Mouse (Mus musculus) forebrain, embryonic 16.5 days (tissue): ENCODE measurements at regions not wholly inside any gene's neighbourhood (a gene's known extent, or its start where the extent isn't known, plus 50 kb on each side); places are given as distances from the start of the nearest gene placed in this dataset.
A peak's percentile ranks its signal among the peaks of the same experiment; 100 is the strongest.

Source experiments
- ATAC-seq: fragments of 200-750 bp; cut with Nextera tagmentation; 2 replicates; pipeline ENCODE4 v1.8.0; 2017; ENCODE audit warnings: mild to moderate bottlenecking, moderate library complexity
- H3K27ac ChIP-seq: fragments of 300-500 bp; sonication (generic); 2 replicates; pipeline ENCODE4 v1.5.1; 2014; ENCODE audit warnings: low read length, control low read depth
- H3K27me3 ChIP-seq: fragments of 300-500 bp; sonication (generic); replicated peaks from 2 replicates; pipeline ENCODE4 v1.6.1; 2014; ENCODE audit warnings: low read length; ENCODE audit not compliant: control insufficient read depth, insufficient read depth
- H3K36me3 ChIP-seq: fragments of 300-500 bp; sonication (generic); 2 replicates; pipeline ENCODE4 v1.6.1; 2014; ENCODE audit not compliant: control insufficient read depth, insufficient read depth
- H3K4me1 ChIP-seq: fragments of 300-500 bp; sonication (generic); replicated peaks from 2 replicates; pipeline ENCODE4 v1.6.1; 2014; ENCODE audit warnings: low read length; ENCODE audit not compliant: control insufficient read depth, insufficient read depth
- H3K4me2 ChIP-seq: fragments of 300-500 bp; sonication (generic); 2 replicates; pipeline ENCODE4 v1.6.1; 2014; ENCODE audit warnings: mild to moderate bottlenecking, low read length, control low read depth
- H3K4me3 ChIP-seq: fragments of 300-500 bp; sonication (generic); replicated peaks from 2 replicates; pipeline ENCODE4 v1.5.1; 2014; ENCODE audit warnings: mild to moderate bottlenecking, low read length, control low read depth
- H3K9ac ChIP-seq: fragments of 300-500 bp; sonication (generic); replicated peaks from 2 replicates; pipeline ENCODE4 v1.6.1; 2014; ENCODE audit warnings: low read depth, low read length, control low read depth
- H3K9me3 ChIP-seq: fragments of 300-500 bp; sonication (generic); 2 replicates; pipeline ENCODE4 v1.6.1; 2016; ENCODE audit warnings: low read length; ENCODE audit not compliant: control insufficient read depth
- WGBS: fragments of 180-500 bp; shearing (Covaris S2); extraction: QIAGEN DNeasy Blood & Tissue Kit; methylation state at CpG from one replicate; pipeline ENCODE4 v1.1.7; 2014; 5-methylcytosine and 5-hydroxymethylcytosine counted together

- Histone ChIP-seq H3K9me3 (no peaks in the 10 kb centered on the region), H3K27ac (no peak overlapping the region), H3K27me3 (no peaks in the 10 kb centered on the region), H3K36me3 (no peaks in the 10 kb centered on the region), H3K4me1 (0 out of 2 replicates have a peak, but pooled peaks cover 2% of the 10 kb centered on the region), H3K9ac (no peak overlapping the region), H3K4me3 (no peak overlapping the region), H3K4me2 (no peak overlapping the region)
- 85% methylated on average over 1 of the region's 1 CpGs for WGBS
- no peak for ATAC-seq
Observed at GRCm38 (mm10) chr13:5008296-5008695, 399.3 kb upstream of the Akr1e1 start.

DNA sequence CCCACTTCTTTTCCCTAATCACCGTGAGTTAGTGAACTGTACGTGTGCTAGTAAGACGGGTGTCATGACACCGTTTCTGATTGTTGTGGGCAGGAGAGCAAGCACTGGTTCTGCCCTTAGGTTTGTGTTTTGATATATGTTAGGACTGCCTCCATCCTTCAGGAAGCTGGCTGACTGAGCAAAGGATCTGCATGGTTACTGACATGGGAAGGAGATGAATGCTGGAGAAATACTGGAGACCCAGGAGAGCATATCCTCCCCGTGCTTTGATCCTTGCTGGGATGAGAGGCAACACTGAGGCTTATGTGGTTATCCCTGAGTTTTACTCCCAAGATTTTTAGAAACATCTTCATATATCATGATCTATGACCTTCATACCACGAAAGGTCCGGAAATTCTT lies 413.5 kb upstream of the Akr1e1 start:
- no peak overlapping the region for H3K4me2 ChIP-seq
- H3K4me1 ChIP-seq: no peaks in the 10 kb centered on the region
- no peak overlapping the region for H3K4me3 ChIP-seq
- no peaks in the 10 kb centered on the region for H3K36me3 ChIP-seq
- no peak overlapping the region for H3K9ac ChIP-seq
- no peaks in the 10 kb centered on the region for H3K9me3 ChIP-seq
- no peaks in the 10 kb centered on the region for H3K27me3 ChIP-seq
- no peak overlapping the region for H3K27ac ChIP-seq
- ATAC-seq: no peak
- WGBS: 92% methylated on average over 7 of the region's 7 CpGs

- H3K9me3 ChIP-seq: no peaks in the 10 kb centered on the region
- H3K27ac ChIP-seq: no peak overlapping the region
- no peak overlapping the region for H3K4me3 ChIP-seq
- WGBS: 66% methylated on average over 2 of the region's 2 CpGs
- no peaks in the 10 kb centered on the region for H3K36me3 ChIP-seq
- no peaks in the 10 kb centered on the region for H3K27me3 ChIP-seq
- peak; percentile 71 for ATAC-seq
- H3K4me2 ChIP-seq: no peak overlapping the region
- no peaks in the 10 kb centered on the region for H3K4me1 ChIP-seq
- H3K9ac ChIP-seq: no peak overlapping the region
Observed at GRCm38 (mm10) chr13:5059859-5060258, 450.9 kb upstream of the Akr1e1 start.

DNA sequence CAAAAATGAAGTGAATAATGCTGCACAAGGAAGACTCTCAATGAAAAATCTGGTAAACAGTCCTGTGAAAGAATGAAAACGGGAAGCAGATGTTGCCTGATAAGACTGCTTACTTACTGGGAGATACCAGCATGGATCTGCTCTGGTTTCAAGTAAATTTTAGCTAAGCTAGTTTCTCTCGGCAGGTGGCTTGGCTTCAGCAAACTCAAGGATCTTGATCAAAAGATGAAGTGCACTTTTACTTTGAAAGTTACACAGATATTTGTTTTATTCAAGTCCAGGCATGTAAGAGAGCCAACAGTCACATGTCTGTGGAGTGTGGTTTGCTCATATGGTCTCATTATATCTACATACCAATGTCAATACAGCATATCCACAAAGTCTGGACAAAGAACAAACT lies 451.5 kb upstream of the Akr1e1 start:
- ATAC-seq: peak; percentile 58
- no peaks in the 10 kb centered on the region for H3K9me3 ChIP-seq
- H3K4me3 ChIP-seq: no peak overlapping the region

GRCm38 (mm10) chr13:5107454-5107853 lies 498.5 kb upstream of the Akr1e1 start:
- Histone ChIP-seq H3K9ac (no peak overlapping the region), H3K4me1 (no peaks in the 10 kb centered on the region; the same call in 1 of the 2 replicates), H3K9me3 (no peaks in the 10 kb centered on the region), H3K27me3 (no peaks in the 10 kb centered on the region), H3K4me2 (no peak overlapping the region), H3K36me3 (no peaks in the 10 kb centered on the region), H3K4me3 (no peak overlapping the region), H3K27ac (no peak overlapping the region)
- peak; percentile 89 for ATAC-seq
- 50% methylated on average over 5 of the region's 5 CpGs for WGBS

More for the DNA sequence above, 451.5 kb upstream of the Akr1e1 start:
- 69% methylated on average over 2 of the region's 2 CpGs for WGBS
- Histone ChIP-seq H3K4me1 (no peaks in the 10 kb centered on the region), H3K27me3 (no peaks in the 10 kb centered on the region), H3K9ac (no peak overlapping the region), H3K27ac (no peak overlapping the region), H3K36me3 (no peaks in the 10 kb centered on the region), H3K4me2 (no peak overlapping the region)

DNA sequence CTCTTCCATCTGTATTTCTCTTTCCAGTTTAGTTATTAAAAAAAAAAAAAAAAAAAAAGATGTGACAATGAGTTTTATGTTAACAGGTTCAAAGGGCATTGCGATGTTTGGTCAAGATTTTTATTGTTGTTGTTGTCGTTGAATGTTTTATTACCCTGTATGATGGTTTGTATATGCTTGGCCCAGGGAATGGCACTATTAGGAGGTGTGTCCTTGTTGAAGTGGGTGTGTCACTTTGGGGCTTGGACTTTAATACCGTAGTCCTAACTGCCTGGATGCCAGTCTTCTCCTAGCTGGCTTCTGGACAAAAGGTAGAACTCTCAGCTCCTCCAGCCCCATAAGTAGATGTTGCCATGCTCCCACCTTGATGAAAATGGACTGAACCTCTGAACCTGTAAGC lies 545.9 kb upstream of the Akr1e1 start:
- no peak overlapping the region for H3K4me3 ChIP-seq
- no peak for ATAC-seq
- H3K27me3 ChIP-seq: no peaks in the 10 kb centered on the region
- no peaks in the 10 kb centered on the region for H3K36me3 ChIP-seq
- no peak overlapping the region for H3K4me2 ChIP-seq
- H3K9ac ChIP-seq: no peak overlapping the region
- H3K9me3 ChIP-seq: no peaks in the 10 kb centered on the region
- H3K27ac ChIP-seq: no peak overlapping the region
- H3K4me1 ChIP-seq: no peaks in the 10 kb centered on the region
- WGBS: 92% methylated on average over 3 of the region's 3 CpGs

DNA sequence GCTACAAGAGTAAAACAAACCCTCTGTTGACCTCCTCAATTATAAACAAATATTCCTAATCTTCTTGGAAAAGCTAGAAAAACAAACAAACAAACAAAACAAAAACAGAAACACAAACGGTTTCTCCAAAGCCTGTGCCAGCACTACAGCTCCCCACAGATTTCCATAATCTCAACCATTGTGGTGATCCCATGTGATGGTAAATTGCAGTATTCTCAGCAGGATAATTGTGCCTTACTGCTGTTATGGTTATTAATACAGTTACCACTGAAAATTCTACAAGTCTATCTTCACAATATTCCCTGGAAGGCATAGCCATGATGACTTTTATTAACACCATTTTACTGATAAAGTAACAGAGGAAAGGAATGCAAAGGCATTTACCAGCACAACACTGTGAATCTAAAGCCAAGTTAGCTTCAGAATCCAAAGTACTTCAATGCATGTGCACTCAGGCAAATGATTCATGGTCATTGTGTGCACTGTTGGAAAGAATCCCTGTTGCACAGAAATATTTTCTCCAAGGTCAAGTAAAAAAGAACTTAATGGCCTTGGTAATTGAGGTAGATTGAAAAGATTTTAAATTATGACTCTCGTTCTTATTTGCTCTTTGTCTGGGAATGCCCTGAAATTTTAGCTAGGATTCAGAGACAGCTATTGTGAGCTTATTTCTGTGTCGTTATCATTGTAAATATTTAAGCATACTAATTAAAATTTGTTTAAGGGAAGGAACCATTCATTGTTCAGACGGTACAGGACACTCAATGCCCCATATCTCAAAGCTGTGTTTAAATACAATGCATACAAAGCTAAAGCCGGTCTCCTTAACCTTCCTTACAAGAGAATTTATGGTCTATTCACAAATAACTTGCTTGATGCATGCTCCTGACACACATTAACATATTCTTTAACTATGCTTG lies 551.1 kb upstream of the Akr1e1 start:
- no peaks in the 10 kb centered on the region for H3K9me3 ChIP-seq
- no peaks in the 10 kb centered on the region for H3K4me1 ChIP-seq
- peak; percentile 36; the same call in 1 of the 2 replicates for ATAC-seq
- H3K9ac ChIP-seq: no peak overlapping the region
- no peaks in the 10 kb centered on the region for H3K27me3 ChIP-seq
- no peak overlapping the region for H3K27ac ChIP-seq
- no peak overlapping the region for H3K4me2 ChIP-seq
- no peaks in the 10 kb centered on the region for H3K36me3 ChIP-seq
- no peak overlapping the region for H3K4me3 ChIP-seq
- 10% methylated on average over 5 of the region's 5 CpGs for WGBS

DNA sequence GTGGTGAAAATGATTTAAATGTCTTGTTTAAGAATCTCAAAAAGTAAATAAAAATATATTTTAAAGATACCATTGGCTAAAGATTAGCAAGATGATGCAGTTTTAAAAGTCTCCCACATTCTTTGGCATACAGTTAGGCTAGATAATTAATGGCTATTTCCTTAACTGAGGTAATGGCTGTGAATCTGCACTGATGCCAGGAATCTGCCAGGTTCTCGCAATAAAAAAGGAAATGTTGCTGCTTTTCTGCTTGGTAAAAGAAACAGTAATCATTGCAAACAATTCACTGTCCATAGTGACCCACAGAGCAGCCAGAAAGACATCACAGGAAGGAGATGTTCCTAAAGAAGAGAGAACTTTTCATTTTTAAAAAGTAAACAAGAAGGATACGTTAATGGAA lies 557.7 kb upstream of the Akr1e1 start:
- H3K27ac ChIP-seq: no peak overlapping the region
- no peak overlapping the region for H3K4me2 ChIP-seq
- H3K4me3 ChIP-seq: no peak overlapping the region
- ATAC-seq: no peak
- H3K36me3 ChIP-seq: no peaks in the 10 kb centered on the region
- no peaks in the 10 kb centered on the region for H3K4me1 ChIP-seq
- no peak overlapping the region for H3K9ac ChIP-seq
- H3K9me3 ChIP-seq: no peaks in the 10 kb centered on the region
- no peaks in the 10 kb centered on the region for H3K27me3 ChIP-seq
- WGBS: 78% methylated on average over 2 of the region's 2 CpGs

- ATAC-seq: no peak
- WGBS: 39% methylated on average over 4 of the region's 4 CpGs
- Histone ChIP-seq H3K27me3 (no peaks in the 10 kb centered on the region), H3K4me3 (no peak overlapping the region), H3K9ac (no peak overlapping the region), H3K9me3 (no peaks in the 10 kb centered on the region), H3K4me2 (no peak overlapping the region), H3K4me1 (no peaks in the 10 kb centered on the region), H3K36me3 (no peaks in the 10 kb centered on the region), H3K27ac (no peak overlapping the region)
Observed at GRCm38 (mm10) chr13:5178996-5179395, 570.0 kb upstream of the Akr1e1 start.
